Mouse (Mus musculus) spleen, postnatal 10 days (tissue): ENCODE data around the gene Rapgef3.

ENCODE experiments used
- DNase-seq, 2 experiments: peaks; one replicate each; pipeline ENCODE4 v3.0.0; 2021 to 2022; ENCODE audit warnings: low spot score in 2 of 2

The Rapgef3 gene

GRCm38 (mm10) chr15:97773108-97773507 is 5.3 kb upstream of the Rapgef3 start:
- DNase-seq: no peak

GRCm38 (mm10) chr15:97770280-97770679 is 2.5 kb upstream of the Rapgef3 start:
- DNase-seq: no peak

GRCm38 (mm10) chr15:97768192-97768591 is 420 bp upstream of the Rapgef3 start:
- peak in 1 of 2 experiments; percentile 54 for DNase-seq

GRCm38 (mm10) chr15:97766594-97767279 is 1.0 kb downstream of the Rapgef3 start:
- DNase-seq: no peak

- no peak for DNase-seq
Observed at GRCm38 (mm10) chr15:97766194-97766593, 1.6 kb downstream of the Rapgef3 start.

- no peak for DNase-seq
Observed at GRCm38 (mm10) chr15:97765090-97765794, 2.5 kb downstream of the Rapgef3 start.

- DNase-seq: no peak
Observed at GRCm38 (mm10) chr15:97764532-97764931, 3.2 kb downstream of the Rapgef3 start.

- DNase-seq: no peak
Observed at GRCm38 (mm10) chr15:97763256-97764049, 4.3 kb downstream of the Rapgef3 start.

- no peak for DNase-seq
Observed at GRCm38 (mm10) chr15:97762733-97763132, 5.0 kb downstream of the Rapgef3 start.

GRCm38 (mm10) chr15:97761438-97761837 is 6.3 kb downstream of the Rapgef3 start:
- no peak for DNase-seq

GRCm38 (mm10) chr15:97760952-97761351 is 6.8 kb downstream of the Rapgef3 start:
- DNase-seq: no peak

GRCm38 (mm10) chr15:97760006-97760405 is 7.8 kb downstream of the Rapgef3 start:
- no peak for DNase-seq

- no peak for DNase-seq
Observed at GRCm38 (mm10) chr15:97755361-97755760, 12.4 kb downstream of the Rapgef3 start.

GRCm38 (mm10) chr15:97754476-97754875 is 13.3 kb downstream of the Rapgef3 start:
- no peak for DNase-seq

- DNase-seq: no peak
Observed at GRCm38 (mm10) chr15:97752491-97752890, 15.3 kb downstream of the Rapgef3 start.

- peak in 1 of 2 experiments; percentile 59 for DNase-seq
Observed at GRCm38 (mm10) chr15:97751676-97752075, 16.1 kb downstream of the Rapgef3 start.

- DNase-seq: peak; percentile 36 to 74
Observed at GRCm38 (mm10) chr15:97750697-97751096, 17.1 kb downstream of the Rapgef3 start.

- no peak for DNase-seq
Observed at GRCm38 (mm10) chr15:97749841-97750240, 17.9 kb downstream of the Rapgef3 start.

- DNase-seq: no peak
Observed at GRCm38 (mm10) chr15:97749397-97749796, 18.4 kb downstream of the Rapgef3 start.

GRCm38 (mm10) chr15:97748964-97749363 is 18.8 kb downstream of the Rapgef3 start:
- no peak for DNase-seq

- DNase-seq: no peak
Observed at GRCm38 (mm10) chr15:97748309-97748708, 19.5 kb downstream of the Rapgef3 start.

GRCm38 (mm10) chr15:97747486-97747885 is 20.3 kb downstream of the Rapgef3 start:
- no peak for DNase-seq
